Mouse (Mus musculus) left cerebral cortex, postnatal 10 days (tissue): Measurements from ENCODE around the gene D630045J12Rik. TPM values are rescaled to one million over a fixed set of nuclear protein-coding genes. Genes with fewer than 3 reads are reported as not detected.

Source experiments
- total RNA-seq, 2 experiments: library from RNA; stranded (reverse); gene quantifications; 2 replicates each; pipeline ENCODE4 v1.2.3; 2021

The D630045J12Rik gene
- total RNA-seq, 2 experiments from 2014 or later = 36.6 to 37.1 TPM

Other genes starting within 250 kb of the D630045J12Rik start
- gene Svopl, start 207.0 kb downstream of the D630045J12Rik start, total RNA-seq = under 1 TPM in 1 of 2 experiments, not detected in 1; 0.32 TPM
- not detected for gene Tmem213, start 144.8 kb downstream of the D630045J12Rik start, total RNA-seq
- gene Atp6v0a4, start 129.4 kb downstream of the D630045J12Rik start, total RNA-seq = 1 to 10 TPM; 4.6 to 5.3 TPM
- gene Zc3hav1l, start 45.2 kb upstream of the D630045J12Rik start, total RNA-seq = 1 to 10 TPM; 2.9 to 3.5 TPM
- gene Zc3hav1, start 100.6 kb upstream of the D630045J12Rik start, total RNA-seq = 1 to 10 TPM; 2.9 TPM
- gene Ttc26, start 127.5 kb upstream of the D630045J12Rik start, total RNA-seq = 1 to 10 TPM; 8.7 to 9.2 TPM
- gene Ubn2, start 179.9 kb upstream of the D630045J12Rik start, total RNA-seq = 10 to 100 TPM; 40.0 to 42.2 TPM